Mouse (Mus musculus) E14TG2a.4 (cell line): ENCODE measurements around the gene Mta3.

Experiments used
- CTCF ChIP-seq: conservative IDR thresholded peaks from 2 replicates; pipeline ENCODE4 v1.5.1; 2014; ENCODE audit warnings: low read length
- NANOG ChIP-seq: IDR thresholded peaks from 2 replicates; pipeline ENCODE4 v1.6.1; 2014; ENCODE audit warnings: borderline replicate concordance, low read length, mixed read lengths
- POU5F1 ChIP-seq: IDR thresholded peaks from 2 replicates; pipeline ENCODE4 v1.6.1; 2014; ENCODE audit warnings: low read length, borderline replicate concordance

DNA sequence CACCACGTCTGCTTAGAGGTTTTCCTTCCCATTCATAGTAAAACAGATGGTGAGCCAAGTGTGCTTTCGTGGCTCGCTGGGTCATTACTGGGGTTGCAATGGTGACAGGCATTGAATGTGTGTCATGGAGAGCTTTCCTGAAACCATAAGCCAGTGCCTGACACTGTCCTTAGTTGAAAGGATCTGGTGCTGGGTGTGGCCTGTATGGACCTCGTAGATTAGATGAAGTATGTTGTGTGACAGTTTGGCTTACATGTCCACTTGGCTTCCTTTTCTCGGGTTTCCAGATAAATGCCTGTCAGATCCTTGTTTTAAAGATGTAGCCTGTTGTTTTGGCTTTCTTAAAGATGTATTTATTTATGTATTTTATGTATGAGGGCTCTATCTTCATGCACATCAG, 74.3 kb downstream of the Mta3 start:
- TF ChIP-seq CTCF (no peak), NANOG (no peak), POU5F1 (no peak)
